Mouse (Mus musculus) midbrain, postnatal 0 days (tissue): ENCODE measurements around the gene Nos3. TPM values are rescaled to one million over a fixed set of nuclear protein-coding genes. Genes with fewer than 3 reads are reported as not detected.

Experiments
- ATAC-seq: fragments of 200-750 bp; cut with Nextera tagmentation; 2 replicates; pipeline ENCODE4 v1.8.0; 2017; ENCODE audit warnings: moderate number of reproducible peaks, mild to moderate bottlenecking, moderate TSS enrichment, moderate library complexity; ENCODE audit not compliant: low FRiP score
- DNase-seq: peaks from one replicate; pipeline ENCODE4 v3.0.0-alpha.2; 2015; ENCODE audit warnings: low spot score
- H3K27ac ChIP-seq: fragments of 300-500 bp; sonication (generic); 2 replicates; pipeline ENCODE4 v1.5.1; 2014; ENCODE audit warnings: low read depth, mild to moderate bottlenecking, low read length, mixed read lengths
- H3K27me3 ChIP-seq: fragments of 300-500 bp; sonication (generic); 2 replicates; pipeline ENCODE4 v1.6.1; 2014; ENCODE audit warnings: low read length, control low read depth, mixed read lengths; ENCODE audit not compliant: insufficient read depth
- H3K36me3 ChIP-seq: fragments of 300-500 bp; sonication (generic); 2 replicates; pipeline ENCODE4 v1.6.1; 2014; ENCODE audit warnings: low read length, control low read depth, mixed read lengths; ENCODE audit not compliant: insufficient read depth
- H3K4me1 ChIP-seq: fragments of 300-500 bp; sonication (generic); 2 replicates; pipeline ENCODE4 v1.6.1; 2014; ENCODE audit warnings: mild to moderate bottlenecking, control low read depth, antibody characterized with exemption, low read length, mixed read lengths; ENCODE audit not compliant: insufficient read depth
- H3K4me2 ChIP-seq: fragments of 300-500 bp; sonication (generic); 2 replicates; pipeline ENCODE4 v1.6.1; 2014; ENCODE audit warnings: low read depth, mild to moderate bottlenecking, low read length, mixed read lengths; ENCODE audit not compliant: poor library complexity, severe bottlenecking
- H3K4me3 ChIP-seq: fragments of 300-500 bp; sonication (generic); 2 replicates; pipeline ENCODE4 v1.5.1; 2014; ENCODE audit warnings: low read depth, mild to moderate bottlenecking, low read length, moderate library complexity
- H3K9ac ChIP-seq: fragments of 300-500 bp; sonication (generic); replicated peaks from 2 replicates; pipeline ENCODE4 v1.6.1; 2014; ENCODE audit warnings: mild to moderate bottlenecking, low read length, moderate library complexity, mixed read lengths; ENCODE audit not compliant: poor library complexity, severe bottlenecking
- H3K9me3 ChIP-seq: fragments of 300-500 bp; sonication (generic); 2 replicates; pipeline ENCODE4 v1.6.1; 2016; ENCODE audit warnings: low read length, control low read depth
- CTCF ChIP-seq: IDR thresholded peaks from 2 replicates; pipeline ENCODE4 v1.5.1; 2016; ENCODE audit warnings: antibody characterized with exemption, mild to moderate bottlenecking
- WGBS: fragments of 180-500 bp; shearing (Covaris S2); extraction: QIAGEN DNeasy Blood & Tissue Kit; methylation state at CpG from one replicate; pipeline ENCODE4 v1.1.7; 2014; 5-methylcytosine and 5-hydroxymethylcytosine counted together
- polyA plus RNA-seq: library from polyadenylated mRNA; unstranded; fragments of >200 nt; fragmentation: Nextera tagmentation; extraction: Ambion mirVana; gene quantifications from 2 replicates; pipeline ENCODE4 v1.2.1, GENCODE M21; 2015
- total RNA-seq: library from RNA; depleted of rRNA; stranded (reverse); fragments of >200 nt; gene quantifications from 2 replicates; pipeline ENCODE4 v1.2.3, GENCODE M21; 2014

Gene Nos3
- total and polyA plus RNA-seq, 2 experiments from 2014 or later = 7.0 to 14.2 TPM

GRCm38 (mm10) chr5:24352251-24352859 lies 12.3 kb upstream of the Nos3 start:
- no peak for TF ChIP-seq CTCF
- Histone ChIP-seq H3K27ac (peak overlapping the region; percentile 86), H3K4me2 (peak overlapping the region; percentile 78), H3K36me3 (no peaks in the 10 kb centered on the region), H3K9ac (peak overlapping the region; percentile 81), H3K4me1 (peaks cover 25% of the 10 kb centered on the region), H3K27me3 (no peaks in the 10 kb centered on the region), H3K4me3 (peak overlapping the region; percentile 88), H3K9me3 (no peaks in the 10 kb centered on the region)
- ATAC-seq (peak; percentile 24; the same call in 1 of the 2 replicates), DNase-seq (peak; percentile 42)
- 2% methylated on average over 24 of the region's 24 CpGs for WGBS

- Histone ChIP-seq H3K9me3 (no peaks in the 10 kb centered on the region), H3K4me1 (peaks cover 21% of the 10 kb centered on the region), H3K4me3 (no peak overlapping the region), H3K27ac (no peak overlapping the region), H3K36me3 (no peaks in the 10 kb centered on the region), H3K4me2 (no peak overlapping the region), H3K27me3 (no peaks in the 10 kb centered on the region), H3K9ac (no peak overlapping the region)
- ATAC-seq (no peak), DNase-seq (no peak)
- no peak for TF ChIP-seq CTCF
- WGBS = 41% methylated on average over 4 of the region's 4 CpGs
Observed at GRCm38 (mm10) chr5:24353327-24353726, 11.3 kb upstream of the Nos3 start.

- no peaks in the 10 kb centered on the region for H3K36me3 ChIP-seq
- no peak for ATAC-seq
- TF ChIP-seq CTCF = no peak
- H3K4me3 ChIP-seq = no peak overlapping the region
- no peak overlapping the region for H3K27ac ChIP-seq
- H3K4me1 ChIP-seq = peaks cover 9% of the 10 kb centered on the region
- DNase-seq = peak; percentile 25
- 57% methylated on average over 4 of the region's 4 CpGs for WGBS
- H3K27me3 ChIP-seq = no peaks in the 10 kb centered on the region
- H3K4me2 ChIP-seq = no peak overlapping the region
- no peaks in the 10 kb centered on the region for H3K9me3 ChIP-seq
- no peak overlapping the region for H3K9ac ChIP-seq
Observed at GRCm38 (mm10) chr5:24356764-24357163, 7.8 kb upstream of the Nos3 start.

GRCm38 (mm10) chr5:24357461-24357860 lies 7.1 kb upstream of the Nos3 start:
- DNase-seq (peak; percentile 84), ATAC-seq (no peak)
- no peaks in the 10 kb centered on the region for H3K9me3 ChIP-seq
- no peak overlapping the region for H3K9ac ChIP-seq
- no peak overlapping the region for H3K27ac ChIP-seq
- H3K36me3 ChIP-seq = no peaks in the 10 kb centered on the region
- H3K4me2 ChIP-seq = no peak overlapping the region
- no peaks in the 10 kb centered on the region for H3K27me3 ChIP-seq
- 14% methylated on average over 7 of the region's 7 CpGs for WGBS
- H3K4me1 ChIP-seq = peaks cover 5% of the 10 kb centered on the region
- TF ChIP-seq CTCF = peak; percentile 67
- no peak overlapping the region for H3K4me3 ChIP-seq

- no peaks in the 10 kb centered on the region for H3K27me3 ChIP-seq
- H3K4me3 ChIP-seq = no peak overlapping the region
- H3K36me3 ChIP-seq = no peaks in the 10 kb centered on the region
- peak; percentile 68 for ATAC-seq
- 0 out of 2 replicates have a peak overlapping the region, but pooled peaks have one; percentile 8 for H3K9ac ChIP-seq
- 2% methylated on average over 6 of the region's 7 CpGs for WGBS
- no peaks in the 10 kb centered on the region for H3K9me3 ChIP-seq
- DNase-seq = peak; percentile 88
- TF ChIP-seq CTCF = peak; percentile 99
- H3K4me2 ChIP-seq = no peak overlapping the region
- no peaks in the 10 kb centered on the region for H3K4me1 ChIP-seq
- H3K27ac ChIP-seq = peak overlapping the region; percentile 34
Observed at GRCm38 (mm10) chr5:24360792-24361454, 3.7 kb upstream of the Nos3 start.

- H3K27ac ChIP-seq = no peak overlapping the region
- H3K9ac ChIP-seq = no peak overlapping the region
- no peaks in the 10 kb centered on the region for H3K9me3 ChIP-seq
- H3K4me1 ChIP-seq = no peaks in the 10 kb centered on the region
- H3K27me3 ChIP-seq = no peaks in the 10 kb centered on the region
- ATAC-seq = no peak
- no peak for DNase-seq
- TF ChIP-seq CTCF = no peak
- 85% methylated on average over 2 of the region's 2 CpGs for WGBS
- H3K36me3 ChIP-seq = no peaks in the 10 kb centered on the region
- H3K4me2 ChIP-seq = no peak overlapping the region
- H3K4me3 ChIP-seq = no peak overlapping the region
Observed at GRCm38 (mm10) chr5:24363467-24363866, 1.1 kb upstream of the Nos3 start.
